Mouse (Mus musculus) forebrain, embryonic 16.5 days (tissue): Measurements from ENCODE around the gene Pih1h3b. TPM values are rescaled to one million over a fixed set of nuclear protein-coding genes. Genes with fewer than 3 reads are reported as not detected.

ENCODE experiments used
- ATAC-seq: fragments of 200-750 bp; cut with Nextera tagmentation; 2 replicates; pipeline ENCODE4 v1.8.0; 2017; ENCODE audit warnings: mild to moderate bottlenecking, moderate library complexity
- H3K27ac ChIP-seq: fragments of 300-500 bp; sonication (generic); 2 replicates; pipeline ENCODE4 v1.5.1; 2014; ENCODE audit warnings: low read length, control low read depth
- H3K27me3 ChIP-seq: fragments of 300-500 bp; sonication (generic); replicated peaks from 2 replicates; pipeline ENCODE4 v1.6.1; 2014; ENCODE audit warnings: low read length; ENCODE audit not compliant: control insufficient read depth, insufficient read depth
- H3K36me3 ChIP-seq: fragments of 300-500 bp; sonication (generic); 2 replicates; pipeline ENCODE4 v1.6.1; 2014; ENCODE audit not compliant: control insufficient read depth, insufficient read depth
- H3K4me1 ChIP-seq: fragments of 300-500 bp; sonication (generic); replicated peaks from 2 replicates; pipeline ENCODE4 v1.6.1; 2014; ENCODE audit warnings: low read length; ENCODE audit not compliant: control insufficient read depth, insufficient read depth
- H3K4me2 ChIP-seq: fragments of 300-500 bp; sonication (generic); 2 replicates; pipeline ENCODE4 v1.6.1; 2014; ENCODE audit warnings: mild to moderate bottlenecking, low read length, control low read depth
- H3K4me3 ChIP-seq: fragments of 300-500 bp; sonication (generic); replicated peaks from 2 replicates; pipeline ENCODE4 v1.5.1; 2014; ENCODE audit warnings: mild to moderate bottlenecking, low read length, control low read depth
- H3K9ac ChIP-seq: fragments of 300-500 bp; sonication (generic); replicated peaks from 2 replicates; pipeline ENCODE4 v1.6.1; 2014; ENCODE audit warnings: low read depth, low read length, control low read depth
- H3K9me3 ChIP-seq: fragments of 300-500 bp; sonication (generic); 2 replicates; pipeline ENCODE4 v1.6.1; 2016; ENCODE audit warnings: low read length; ENCODE audit not compliant: control insufficient read depth
- WGBS: fragments of 180-500 bp; shearing (Covaris S2); extraction: QIAGEN DNeasy Blood & Tissue Kit; methylation state at CpG from one replicate; pipeline ENCODE4 v1.1.7; 2014; 5-methylcytosine and 5-hydroxymethylcytosine counted together
- polyA plus RNA-seq: library from polyadenylated mRNA; unstranded; fragments of >200 nt; fragmentation: Nextera tagmentation; extraction: Ambion mirVana; gene quantifications from 2 replicates; pipeline ENCODE4 v1.2.1, GENCODE M21; 2015

Gene Pih1h3b
- polyA plus RNA-seq, result not detected in 2 replicates

DNA sequence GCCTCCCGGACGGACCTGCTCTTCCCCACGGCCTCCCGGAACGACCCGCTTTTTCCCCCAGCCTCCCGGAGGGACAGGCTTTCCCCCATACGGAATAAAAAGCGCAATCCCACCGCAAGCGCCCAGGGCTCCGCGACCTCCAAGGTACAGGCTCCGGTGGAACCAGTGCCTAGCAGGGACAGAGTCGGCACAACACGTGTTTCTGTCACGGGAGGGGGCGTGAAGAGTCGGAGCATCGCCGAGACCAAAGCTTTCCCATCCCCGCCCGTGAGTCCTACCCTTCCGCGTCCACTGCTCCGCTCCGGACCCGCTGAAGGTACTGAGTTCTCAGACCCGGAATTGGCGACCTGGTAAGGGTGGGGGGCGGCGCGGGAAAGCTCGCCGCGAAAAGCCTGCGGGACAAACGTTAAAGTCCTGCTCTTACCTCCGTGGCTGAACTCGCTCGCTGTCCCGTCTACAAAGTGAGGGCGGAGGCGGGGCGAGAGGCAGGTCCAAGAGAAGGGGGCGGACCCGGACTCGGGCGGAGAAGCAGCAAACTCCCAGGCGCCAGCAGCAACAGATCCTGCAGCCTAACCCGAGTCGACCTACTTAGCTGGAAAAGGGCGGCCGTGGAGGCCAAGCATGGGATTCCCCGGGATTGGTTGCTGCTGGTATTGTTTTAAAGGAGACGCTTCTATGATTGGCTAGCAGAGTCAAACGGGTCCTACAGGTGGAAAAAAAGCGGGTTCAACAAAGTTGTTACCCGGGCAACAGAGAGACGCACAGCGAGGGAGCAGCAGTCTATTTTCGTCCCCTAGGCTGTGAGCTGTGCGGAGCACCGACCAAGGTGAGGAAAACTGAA is at the start of gene Pih1h3b, which contains the start of gene Nup62cl:
Pih1h3b (plus strand) TSS at position 745 of the 841 bp plus-strand sequence.
Nup62cl (minus strand) TSS at position 578 of the 841 bp plus-strand sequence.
- H3K4me2 ChIP-seq, result peak within 1 kb of the TSS; percentile 57
- 0 out of 2 replicates have a peak, but pooled peaks cover 2% of the 10 kb centered on the region for H3K4me1 ChIP-seq
- no peak within 1 kb of the TSS for H3K9ac ChIP-seq
- peaks cover 11% of the 10 kb centered on the region for H3K9me3 ChIP-seq
- peak within 1 kb of the TSS; percentile 41 for H3K4me3 ChIP-seq
- ATAC-seq, result peak; percentile 72
- peaks cover 15% of the 10 kb centered on the region; the same call in 1 of the 2 replicates for H3K27me3 ChIP-seq
- H3K36me3 ChIP-seq, result no peaks in the 10 kb centered on the region
- no peak within 1 kb of the TSS for H3K27ac ChIP-seq
- 30% methylated on average over 64 of the region's 64 CpGs for WGBS

- 0 out of 2 replicates have a peak, but pooled peaks cover 2% of the 10 kb centered on the region for H3K4me1 ChIP-seq
- H3K4me2 ChIP-seq, result peak overlapping the region; percentile 55
- H3K9ac ChIP-seq, result no peak overlapping the region
- 14% methylated on average over 76 of the region's 90 CpGs for WGBS
- 0 out of 2 replicates have a peak, but pooled peaks have one; percentile 31 for ATAC-seq
- H3K27me3 ChIP-seq, result peaks cover 15% of the 10 kb centered on the region; the same call in 1 of the 2 replicates
- H3K4me3 ChIP-seq, result peak overlapping the region; percentile 37
- peaks cover 11% of the 10 kb centered on the region for H3K9me3 ChIP-seq
- no peaks in the 10 kb centered on the region for H3K36me3 ChIP-seq
- H3K27ac ChIP-seq, result no peak overlapping the region
These were observed 1.5 kb upstream of the Pih1h3b start for GRCm38 (mm10) chrX:140060886-140061874.

DNA sequence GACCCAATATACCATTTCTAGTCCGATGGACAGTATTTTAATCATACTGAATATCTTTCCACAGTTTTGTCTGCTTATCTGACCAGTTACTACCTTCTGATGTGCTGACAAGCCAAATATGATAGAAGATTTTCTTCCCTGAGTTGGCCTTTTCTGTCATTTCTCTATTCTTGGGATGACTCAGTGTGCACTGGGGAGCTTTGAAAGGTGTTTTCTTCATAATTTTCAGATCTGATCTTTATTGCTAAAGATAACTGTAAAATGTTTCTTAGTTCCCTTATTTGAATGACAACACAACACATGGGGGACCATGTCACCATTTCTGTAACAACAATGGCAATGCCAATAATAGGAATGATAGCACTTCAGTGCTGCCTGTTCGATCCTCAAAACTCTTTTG is 19.9 kb downstream of the Pih1h3b start:
- no peak overlapping the region for H3K9ac ChIP-seq
- no peaks in the 10 kb centered on the region for H3K4me1 ChIP-seq
- no peaks in the 10 kb centered on the region for H3K27me3 ChIP-seq
- no peak overlapping the region for H3K4me3 ChIP-seq
- 92% methylated on average over 2 of the region's 2 CpGs for WGBS
- H3K4me2 ChIP-seq, result no peak overlapping the region
- no peak overlapping the region for H3K27ac ChIP-seq
- H3K9me3 ChIP-seq, result no peaks in the 10 kb centered on the region
- no peak for ATAC-seq
- H3K36me3 ChIP-seq, result no peaks in the 10 kb centered on the region

DNA sequence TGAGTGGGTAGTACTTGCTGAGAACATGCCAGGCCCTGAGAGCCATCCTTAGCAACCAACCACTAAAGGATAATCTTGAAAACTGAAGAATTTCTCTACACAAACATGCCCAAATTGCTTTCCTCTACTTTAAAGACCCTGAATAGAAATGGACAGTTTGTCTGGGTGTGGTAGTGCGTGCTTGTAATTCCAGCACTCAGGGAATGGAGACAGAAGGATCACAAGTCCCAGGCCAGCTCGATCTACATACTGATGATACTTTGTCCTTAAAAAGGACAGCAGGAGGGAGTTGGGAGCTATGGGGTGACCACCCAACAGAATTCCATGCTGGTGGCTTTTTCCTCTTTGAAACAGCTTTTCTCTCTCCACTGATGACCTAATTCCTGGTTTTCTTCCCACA is 31.4 kb downstream of the Pih1h3b start:
- 73% methylated on average over 2 of the region's 2 CpGs for WGBS
- Histone ChIP-seq H3K9ac (no peak overlapping the region), H3K36me3 (no peaks in the 10 kb centered on the region), H3K4me2 (no peak overlapping the region), H3K4me3 (no peak overlapping the region), H3K27ac (no peak overlapping the region), H3K4me1 (no peaks in the 10 kb centered on the region), H3K27me3 (no peaks in the 10 kb centered on the region), H3K9me3 (no peaks in the 10 kb centered on the region)
- ATAC-seq, result no peak

Other genes with a start within 250 kb of the Pih1h3b start
- 2.6 and 3.7 TPM in 2 replicates for gene Morc4, start 191.2 kb upstream of the Pih1h3b start, polyA plus RNA-seq
- gene Rbm41, start 64.3 kb upstream of the Pih1h3b start, polyA plus RNA-seq, result 7.0 and 8.3 TPM in 2 replicates
- gene Nup62cl, start 167 bp upstream of the Pih1h3b start, polyA plus RNA-seq, result 2.5 TPM in 1 of 2 replicates, not detected in the other